Mouse (Mus musculus) bone marrow macrophage, adult 2 months (primary cell): ENCODE measurements around the gene Dcst2.

Experiments
- CTCF ChIP-seq: IDR thresholded peaks from 2 replicates; pipeline ENCODE4 v1.5.1; 2012; ENCODE audit warnings: low read depth, mild to moderate bottlenecking, low read length, moderate library complexity
- POLR2A ChIP-seq: IDR thresholded peaks from 2 replicates; pipeline ENCODE4 v1.6.1; 2012; ENCODE audit warnings: mild to moderate bottlenecking, low read depth, low read length, borderline replicate concordance

DNA sequence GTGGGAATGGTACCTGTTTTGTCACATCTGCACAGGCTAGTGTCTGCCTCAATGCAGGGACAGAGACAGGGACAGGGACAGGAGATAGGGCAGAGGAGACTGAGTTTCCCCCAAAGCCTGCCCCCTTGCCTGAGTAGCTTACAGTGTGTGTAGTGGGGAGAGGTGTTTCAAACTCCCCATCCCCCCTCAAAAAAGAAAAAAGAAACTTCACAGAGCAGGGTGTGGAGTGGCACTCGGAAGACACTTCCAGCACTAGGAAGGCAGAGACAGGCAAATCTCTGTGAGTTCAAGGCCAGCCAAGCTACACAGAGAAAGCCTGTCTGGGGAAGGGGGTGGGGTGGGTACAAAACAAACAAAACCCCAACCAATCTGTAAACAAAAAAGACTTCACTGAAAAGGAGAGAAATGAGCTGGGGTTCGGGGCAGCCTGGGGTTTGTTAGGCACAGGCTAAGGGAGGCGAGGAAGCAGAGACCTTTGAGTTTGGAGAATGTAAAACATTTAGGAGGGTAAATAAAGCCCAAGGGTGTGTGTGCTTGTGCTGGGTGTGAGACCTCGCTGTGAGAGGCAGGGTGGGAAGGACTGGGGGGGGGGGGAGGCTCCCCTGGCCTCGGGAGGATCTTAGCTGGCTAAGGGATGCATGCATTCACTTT lies 11.9 kb downstream of the Dcst2 start:
- TF ChIP-seq CTCF (no peak), POLR2A (no peak)
